Mouse (Mus musculus): Measurements from ENCODE around the gene 1700003E16Rik. TPM values are rescaled to one million over a fixed set of nuclear protein-coding genes. Genes with fewer than 3 reads are reported as not detected.
A peak's percentile ranks its signal among the peaks of the same experiment; 100 is the strongest.

Gene 1700003E16Rik
- polyA plus RNA-seq, 1 experiment from 2014 or later = 5.2 TPM

DNA sequence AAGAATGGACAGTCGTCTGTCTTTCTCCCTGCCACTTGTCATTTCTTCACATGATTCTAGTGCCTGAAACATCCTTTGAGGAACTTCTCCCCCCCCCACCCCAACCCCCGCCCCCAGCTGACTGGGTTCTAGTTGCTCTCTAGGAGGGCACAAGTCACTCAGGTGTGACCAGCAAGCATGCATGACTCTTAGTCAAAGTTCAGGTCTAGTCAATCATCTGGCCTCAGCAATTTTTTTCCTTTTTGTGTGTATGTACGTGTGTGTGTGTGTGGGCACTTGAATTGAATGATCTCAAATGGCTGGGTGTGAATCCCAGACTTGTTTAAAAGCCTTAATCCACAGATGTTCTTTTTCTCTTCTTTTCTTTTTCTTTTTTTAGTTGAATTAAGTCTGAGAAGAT lies 22.0 kb upstream of the 1700003E16Rik start:
- H3K4me3 ChIP-seq = no peak overlapping the region
- H3K4me2 ChIP-seq (replicated peaks) = no peak overlapping the region
- H3K9ac ChIP-seq = no peak overlapping the region
- 72% methylated on average over 3 of the region's 3 CpGs for WGBS
- H3K27ac ChIP-seq = no peak overlapping the region
- H3K36me3 ChIP-seq = no peaks in the 10 kb centered on the region
- ATAC-seq (ENCODE audit: low FRiP score) = no peak
- peaks cover 16% of the 10 kb centered on the region for H3K27me3 ChIP-seq
- H3K4me1 ChIP-seq = peaks cover 41% of the 10 kb centered on the region
- H3K9me3 ChIP-seq (replicated peaks) = no peaks in the 10 kb centered on the region

DNA sequence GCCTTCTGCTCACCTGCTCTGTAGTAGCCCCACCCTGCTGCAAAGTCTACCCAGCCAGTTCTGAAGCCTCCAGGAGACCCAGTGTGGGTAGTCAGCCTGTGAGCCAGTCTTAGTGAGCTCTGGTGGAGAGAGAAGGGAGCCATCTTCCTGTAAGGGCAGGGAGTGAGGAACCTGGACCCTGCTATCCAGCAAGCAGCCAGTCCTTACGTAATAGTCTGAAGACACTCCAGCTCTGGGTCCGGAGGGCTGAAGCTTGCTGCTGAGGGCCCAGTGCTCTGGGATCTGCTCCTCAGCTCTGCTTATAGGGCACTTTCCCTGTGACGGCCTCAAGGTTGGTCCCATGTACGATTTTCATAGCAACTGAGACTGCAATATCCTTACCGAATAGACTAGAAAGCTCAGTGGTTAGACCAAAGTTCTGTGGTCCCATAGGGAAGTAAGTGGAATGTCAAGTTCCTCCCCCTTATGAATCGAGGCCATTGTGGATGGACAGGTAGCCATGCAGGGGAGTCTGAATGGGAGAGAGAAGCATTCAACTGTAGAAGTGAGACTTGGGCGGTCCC lies 21.2 kb upstream of the 1700003E16Rik start, which contains the start of gene Rtkn:
Gene Rtkn, plus strand, starts transcription at position 513 of the 563 bp plus-strand sequence.
- Histone ChIP-seq H3K4me1 (peaks cover 42% of the 10 kb centered on the region), H3K27ac (peak within 1 kb of the TSS; percentile 93), H3K9ac (peak within 1 kb of the TSS; percentile 70), H3K4me3 (peak within 1 kb of the TSS; percentile 41), H3K9me3 (replicated peaks) (no peaks in the 10 kb centered on the region), H3K27me3 (peaks cover 16% of the 10 kb centered on the region), H3K36me3 (no peaks in the 10 kb centered on the region), H3K4me2 (replicated peaks) (peak within 1 kb of the TSS; percentile 72)
- 55% methylated on average over 7 of the region's 7 CpGs for WGBS
- ATAC-seq (ENCODE audit: low FRiP score) = no peak

DNA sequence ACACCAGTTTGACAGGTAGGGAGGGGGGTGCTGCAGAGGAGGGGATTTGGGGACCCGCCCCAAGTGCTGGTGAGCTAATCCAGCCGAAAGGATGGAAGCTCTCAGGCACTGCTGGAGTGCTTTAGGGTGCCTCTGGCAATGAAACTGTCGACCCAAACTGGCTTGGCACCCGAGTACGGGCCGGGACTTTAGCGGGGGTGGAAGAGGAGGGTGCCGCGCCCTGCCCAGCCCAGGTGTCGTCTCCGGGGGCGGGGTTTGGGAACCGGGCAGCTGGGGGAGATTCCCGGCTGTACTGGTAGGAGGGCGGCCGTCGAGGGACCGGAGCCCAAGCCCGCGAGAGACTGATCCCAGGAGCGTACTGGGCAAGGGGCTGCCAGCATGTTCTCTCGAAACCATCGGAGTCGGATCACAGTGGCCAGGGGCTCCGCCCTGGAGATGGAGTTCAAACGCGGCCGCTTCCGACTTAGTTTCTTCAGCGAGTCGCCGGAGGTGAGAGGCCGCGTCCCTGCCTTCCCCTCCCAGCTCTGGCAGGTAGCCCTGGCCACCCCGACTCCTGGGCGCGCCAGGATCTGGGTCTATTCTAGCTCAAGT lies 20.5 kb upstream of the 1700003E16Rik start:
- peak overlapping the region; percentile 41 for H3K4me3 ChIP-seq
- ATAC-seq (ENCODE audit: low FRiP score) = no peak
- WGBS = 3% methylated on average over 37 of the region's 37 CpGs
- H3K27me3 ChIP-seq = peaks cover 16% of the 10 kb centered on the region
- H3K4me2 ChIP-seq (replicated peaks) = peak overlapping the region; percentile 72
- H3K27ac ChIP-seq = peak overlapping the region; percentile 93; the same call in 1 of the 2 replicates
- peak overlapping the region; percentile 70 for H3K9ac ChIP-seq
- H3K36me3 ChIP-seq = no peaks in the 10 kb centered on the region
- peaks cover 42% of the 10 kb centered on the region for H3K4me1 ChIP-seq
- H3K9me3 ChIP-seq (replicated peaks) = no peaks in the 10 kb centered on the region

DNA sequence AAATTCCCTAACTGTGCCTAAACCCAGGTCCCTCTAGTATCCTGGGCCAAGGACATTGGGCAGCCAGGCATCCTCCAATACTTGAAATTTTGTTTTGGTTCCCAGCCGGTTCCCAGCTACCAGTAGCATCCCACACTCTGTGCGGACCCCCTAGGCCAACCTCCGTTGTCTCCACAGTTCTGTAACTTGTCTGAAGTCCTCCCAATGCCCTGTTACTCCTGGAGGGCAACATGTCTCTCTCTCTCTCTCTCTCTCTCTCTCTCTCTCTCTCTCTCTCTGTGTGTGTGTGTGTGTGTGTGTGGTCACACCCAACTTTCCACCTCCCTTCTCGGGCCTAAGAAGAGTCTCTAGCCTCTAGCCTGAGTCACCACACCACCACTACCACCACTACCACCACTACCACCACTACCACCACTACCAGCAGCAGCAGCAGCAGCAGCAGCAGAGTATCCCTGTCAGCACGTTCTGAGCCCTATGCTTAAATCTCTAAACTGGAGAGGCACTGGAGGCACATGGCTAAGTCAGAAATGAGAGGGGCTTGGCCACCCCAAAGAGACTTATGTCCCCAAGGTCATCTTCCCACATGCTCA lies 19.8 kb upstream of the 1700003E16Rik start:
- peak overlapping the region; percentile 41 for H3K4me3 ChIP-seq
- H3K9ac ChIP-seq = peak overlapping the region; percentile 70
- H3K27me3 ChIP-seq = peaks cover 16% of the 10 kb centered on the region
- WGBS = 6% methylated on average over 5 of the region's 5 CpGs
- peaks cover 45% of the 10 kb centered on the region for H3K4me1 ChIP-seq
- peak overlapping the region; percentile 72 for H3K4me2 ChIP-seq (replicated peaks)
- no peaks in the 10 kb centered on the region for H3K36me3 ChIP-seq
- peak overlapping the region; percentile 93 for H3K27ac ChIP-seq
- H3K9me3 ChIP-seq (replicated peaks) = no peaks in the 10 kb centered on the region
- ATAC-seq (ENCODE audit: low FRiP score) = peak; percentile 7; the same call in 1 of the 2 replicates

DNA sequence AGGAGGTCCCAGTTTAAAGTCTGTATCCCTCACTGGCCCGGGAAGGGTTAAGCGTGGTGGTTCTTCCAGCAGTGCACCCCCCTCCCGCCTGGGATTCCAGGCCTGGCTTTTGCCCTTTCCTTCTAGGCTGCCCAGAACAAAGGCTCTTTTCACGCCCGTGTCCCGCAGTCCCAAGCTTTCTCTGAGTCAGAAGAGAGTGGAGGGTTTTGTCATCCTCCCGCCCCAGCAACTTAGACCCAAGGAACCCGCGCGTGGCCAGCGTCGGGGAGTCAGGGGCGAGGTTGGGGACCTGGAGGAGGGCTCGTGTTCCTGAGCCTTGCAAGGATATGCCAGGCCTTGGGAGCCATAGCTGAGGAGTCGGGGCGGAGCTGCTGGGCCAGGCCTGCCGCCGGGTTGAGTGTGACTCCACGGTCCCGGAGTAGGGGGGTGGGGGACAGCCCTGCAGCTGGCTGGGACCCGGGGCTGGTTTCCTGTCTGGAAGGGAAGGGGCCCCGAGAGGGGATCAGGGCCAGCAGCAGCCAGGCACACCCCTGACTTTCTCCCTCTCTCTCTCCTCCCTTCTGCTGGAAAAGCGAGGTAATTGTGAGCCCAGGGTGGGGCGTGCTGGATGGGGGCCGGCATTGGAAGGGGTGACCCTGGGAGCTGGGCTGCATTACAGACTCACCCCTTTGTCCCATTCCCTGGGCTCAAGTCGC lies 19.2 kb upstream of the 1700003E16Rik start:
- peak overlapping the region; percentile 72 for H3K4me2 ChIP-seq (replicated peaks)
- H3K4me3 ChIP-seq = peak overlapping the region; percentile 41
- ATAC-seq (ENCODE audit: low FRiP score) = peak; percentile 85
- H3K4me1 ChIP-seq = peaks cover 52% of the 10 kb centered on the region
- peaks cover 16% of the 10 kb centered on the region for H3K27me3 ChIP-seq
- peak overlapping the region; percentile 93 for H3K27ac ChIP-seq
- under 1% methylated on average over 26 of the region's 26 CpGs for WGBS
- peak overlapping the region; percentile 70 for H3K9ac ChIP-seq
- no peaks in the 10 kb centered on the region for H3K9me3 ChIP-seq (replicated peaks)
- H3K36me3 ChIP-seq = no peaks in the 10 kb centered on the region

DNA sequence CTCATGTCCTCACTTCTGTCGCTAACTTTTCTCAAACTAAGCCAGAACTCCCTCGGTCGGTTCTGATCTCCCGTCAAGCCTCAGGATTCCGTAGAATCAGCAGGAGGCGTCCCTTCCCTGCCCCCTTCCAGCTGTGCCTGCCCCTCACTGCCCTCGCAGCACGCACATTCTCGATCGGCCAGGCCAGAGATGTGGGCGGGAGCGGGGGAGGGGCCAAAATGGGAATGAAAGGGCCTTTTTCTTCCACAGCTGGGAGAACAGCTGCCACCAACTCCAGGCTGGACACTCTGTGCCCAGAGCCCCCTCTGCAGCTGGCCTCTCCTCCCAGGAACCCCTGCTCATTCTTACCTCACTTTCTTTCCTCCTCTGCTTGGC lies 18.6 kb upstream of the 1700003E16Rik start:
- Histone ChIP-seq H3K36me3 (no peaks in the 10 kb centered on the region), H3K27me3 (peaks cover 16% of the 10 kb centered on the region), H3K4me3 (peak overlapping the region; percentile 41), H3K4me1 (peaks cover 57% of the 10 kb centered on the region), H3K9ac (peak overlapping the region; percentile 70), H3K27ac (peak overlapping the region; percentile 93), H3K9me3 (replicated peaks) (no peaks in the 10 kb centered on the region), H3K4me2 (replicated peaks) (peak overlapping the region; percentile 72)
- under 1% methylated on average over 12 of the region's 12 CpGs for WGBS
- ATAC-seq (ENCODE audit: low FRiP score) = peak; percentile 66

DNA sequence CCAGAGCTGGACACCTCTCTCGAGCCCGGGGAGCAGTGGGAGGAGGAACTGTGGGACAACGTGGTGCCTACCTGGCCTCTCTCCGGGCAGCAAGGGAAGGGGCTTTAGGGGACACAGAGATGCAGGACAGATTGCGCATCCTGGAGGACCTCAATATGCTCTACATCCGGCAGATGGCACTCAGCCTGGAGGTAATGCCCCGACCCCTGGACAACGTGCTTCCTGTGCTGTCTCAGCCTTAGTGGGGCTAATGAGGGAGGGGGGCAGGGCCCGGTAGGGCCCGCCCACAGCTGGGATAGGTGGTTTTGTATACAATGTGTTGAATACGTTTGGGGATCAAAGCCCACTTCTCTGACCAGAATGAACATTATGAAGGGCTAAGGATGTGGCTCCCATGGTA lies 18.1 kb upstream of the 1700003E16Rik start:
- peaks cover 16% of the 10 kb centered on the region for H3K27me3 ChIP-seq
- no peaks in the 10 kb centered on the region for H3K9me3 ChIP-seq (replicated peaks)
- peaks cover 62% of the 10 kb centered on the region for H3K4me1 ChIP-seq
- H3K4me3 ChIP-seq = peak overlapping the region; percentile 41
- peak overlapping the region; percentile 93 for H3K27ac ChIP-seq
- 1% methylated on average over 11 of the region's 11 CpGs for WGBS
- no peaks in the 10 kb centered on the region for H3K36me3 ChIP-seq
- H3K9ac ChIP-seq = peak overlapping the region; percentile 70
- peak; percentile 26 for ATAC-seq (ENCODE audit: low FRiP score)
- peak overlapping the region; percentile 72 for H3K4me2 ChIP-seq (replicated peaks)

DNA sequence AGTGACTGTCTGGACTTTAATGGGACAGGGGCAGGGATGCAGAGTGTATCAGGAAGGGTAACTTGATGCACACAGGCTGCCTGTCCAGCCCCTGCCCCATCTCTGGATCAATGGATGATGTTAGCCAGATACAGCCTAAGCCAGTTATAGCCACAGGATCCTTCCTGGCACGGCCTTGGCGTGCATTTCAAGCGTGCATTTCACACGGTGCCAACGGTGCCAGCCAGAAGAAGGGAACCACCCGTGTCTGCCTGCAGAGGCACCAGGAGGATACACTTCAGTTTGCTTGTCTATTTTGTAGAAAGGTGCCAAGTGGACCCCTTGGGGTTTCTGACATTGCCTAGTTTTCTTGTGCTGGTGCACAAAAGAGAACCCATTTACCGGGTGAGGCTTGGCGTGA lies 16.2 kb upstream of the 1700003E16Rik start:
- no peak for ATAC-seq (ENCODE audit: low FRiP score)

DNA sequence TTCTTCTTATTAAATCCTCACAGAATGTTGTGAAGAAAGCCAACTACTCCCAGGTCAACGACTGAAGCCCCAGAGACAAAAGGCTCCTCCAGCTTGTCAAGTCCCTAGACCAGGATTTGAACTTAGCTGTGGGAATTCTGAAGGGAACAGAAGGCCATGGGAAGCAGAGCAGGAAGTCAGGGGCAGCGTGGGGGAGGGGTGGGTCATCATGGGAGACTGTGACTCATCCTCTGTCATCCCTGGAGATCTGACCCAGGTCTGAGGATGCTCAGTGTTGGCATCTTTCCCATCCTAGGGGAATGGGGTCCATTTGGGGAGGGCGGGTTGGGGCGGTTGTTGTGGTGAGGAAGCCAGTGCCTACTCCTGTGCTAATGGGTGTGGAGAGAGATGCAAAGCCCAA lies 14.6 kb upstream of the 1700003E16Rik start:
- Histone ChIP-seq H3K36me3 (no peaks in the 10 kb centered on the region; the same call in 1 of the 2 replicates), H3K4me2 (replicated peaks) (peak overlapping the region; percentile 67), H3K27me3 (no peaks in the 10 kb centered on the region), H3K4me1 (peaks cover 48% of the 10 kb centered on the region), H3K9me3 (replicated peaks) (no peaks in the 10 kb centered on the region), H3K9ac (peak overlapping the region; percentile 54), H3K27ac (no peak overlapping the region), H3K4me3 (peak overlapping the region; percentile 33; the same call in 1 of the 2 replicates)
- ATAC-seq (ENCODE audit: low FRiP score) = no peak
- WGBS = 27% methylated on average over 4 of the region's 4 CpGs

More for the DNA sequence above, 16.2 kb upstream of the 1700003E16Rik start:
- Histone ChIP-seq H3K9ac (no peak overlapping the region), H3K27me3 (peaks cover 12% of the 10 kb centered on the region; the same call in 1 of the 2 replicates), H3K4me3 (no peak overlapping the region), H3K4me1 (peaks cover 64% of the 10 kb centered on the region), H3K27ac (no peak overlapping the region), H3K4me2 (replicated peaks) (no peak overlapping the region), H3K36me3 (no peaks in the 10 kb centered on the region), H3K9me3 (replicated peaks) (no peaks in the 10 kb centered on the region)
- WGBS = 94% methylated on average over 8 of the region's 8 CpGs

DNA sequence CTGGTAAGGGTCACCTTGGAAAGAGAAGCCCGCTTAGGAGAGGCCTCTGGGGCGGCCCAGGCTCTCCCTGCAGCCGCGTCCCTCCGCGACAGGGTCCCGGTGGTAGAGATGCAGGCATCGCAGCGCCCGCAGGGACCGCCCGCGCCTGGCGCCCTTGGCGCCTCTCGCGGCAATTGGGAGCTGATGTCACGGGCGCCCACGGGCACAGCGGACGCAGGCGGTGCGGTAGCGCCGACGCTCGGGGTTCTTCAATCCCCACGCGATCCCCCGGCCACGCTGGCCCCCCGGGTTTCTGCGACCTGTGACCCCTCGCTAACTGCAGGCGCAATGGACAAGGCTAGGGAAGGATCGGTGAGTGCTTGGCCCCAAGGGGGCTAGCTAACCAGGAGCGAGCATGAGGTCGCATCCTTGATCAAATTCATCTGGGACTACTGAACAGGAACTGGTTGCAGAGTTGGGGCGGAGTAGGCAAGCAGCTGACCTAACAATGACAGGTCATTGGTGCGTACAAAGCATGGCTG lies 13.9 kb upstream of the 1700003E16Rik start:
- 2% methylated on average over 41 of the region's 41 CpGs for WGBS
- Histone ChIP-seq H3K27ac (no peak overlapping the region), H3K27me3 (no peaks in the 10 kb centered on the region), H3K9ac (peak overlapping the region; percentile 54), H3K4me1 (peaks cover 45% of the 10 kb centered on the region), H3K4me3 (peak overlapping the region; percentile 33), H3K9me3 (replicated peaks) (no peaks in the 10 kb centered on the region), H3K36me3 (peaks cover 1% of the 10 kb centered on the region), H3K4me2 (replicated peaks) (peak overlapping the region; percentile 67)
- ATAC-seq (ENCODE audit: low FRiP score) = peak; percentile 5; the same call in 1 of the 2 replicates

DNA sequence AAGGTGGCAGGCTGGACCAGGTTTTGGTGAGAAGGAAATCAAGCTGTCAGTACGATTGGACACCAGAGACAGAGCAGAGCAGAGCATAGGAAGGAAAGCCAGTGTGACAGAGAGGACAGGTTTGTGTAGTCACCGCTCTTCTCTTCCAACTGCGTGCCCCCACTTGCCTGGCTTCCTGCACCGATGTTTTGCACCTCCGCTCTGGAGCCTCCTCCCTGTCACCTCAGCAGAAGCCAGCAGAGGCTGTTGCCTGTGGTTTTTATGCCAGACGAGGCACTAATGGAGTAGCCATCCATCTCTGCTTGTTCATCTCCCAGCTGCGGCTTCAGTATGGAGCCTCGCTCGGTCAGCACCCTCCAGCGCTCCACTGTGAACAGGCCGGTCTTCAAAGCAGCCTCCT lies 13.3 kb upstream of the 1700003E16Rik start:
- Histone ChIP-seq H3K4me1 (peaks cover 39% of the 10 kb centered on the region), H3K27ac (no peak overlapping the region), H3K4me2 (replicated peaks) (peak overlapping the region; percentile 67), H3K27me3 (no peaks in the 10 kb centered on the region), H3K9me3 (replicated peaks) (no peaks in the 10 kb centered on the region), H3K4me3 (no peak overlapping the region), H3K9ac (0 out of 2 replicates have a peak overlapping the region, but pooled peaks have one; percentile 10), H3K36me3 (peaks cover 8% of the 10 kb centered on the region)
- ATAC-seq (ENCODE audit: low FRiP score) = peak; percentile 26; the same call in 1 of the 2 replicates
- WGBS = 44% methylated on average over 11 of the region's 11 CpGs

DNA sequence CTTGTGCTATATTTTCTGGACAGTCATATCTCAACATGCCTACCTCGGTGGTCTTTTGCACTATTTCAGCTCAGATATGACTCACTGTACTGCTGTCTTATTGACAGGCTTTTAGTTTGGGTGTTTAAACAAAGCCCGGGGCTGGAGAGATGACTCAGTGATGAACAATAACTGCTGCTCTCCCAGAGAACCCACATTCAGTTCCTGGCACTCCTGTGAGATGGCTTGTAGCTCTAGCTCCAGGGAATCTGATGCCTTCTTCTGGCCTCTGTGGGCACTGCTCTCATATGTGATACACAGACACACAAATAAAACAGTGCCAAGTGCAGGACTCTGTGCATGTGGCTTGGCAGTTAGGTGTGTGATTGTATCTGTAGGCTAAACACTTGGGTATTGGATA lies 11.0 kb upstream of the 1700003E16Rik start:
- no peak for ATAC-seq (ENCODE audit: low FRiP score)
- H3K4me3 ChIP-seq = no peak overlapping the region
- peaks cover 25% of the 10 kb centered on the region for H3K4me1 ChIP-seq
- H3K9me3 ChIP-seq (replicated peaks) = no peaks in the 10 kb centered on the region
- no peak overlapping the region for H3K27ac ChIP-seq
- H3K4me2 ChIP-seq (replicated peaks) = no peak overlapping the region
- H3K27me3 ChIP-seq = no peaks in the 10 kb centered on the region
- no peak overlapping the region for H3K9ac ChIP-seq
- peaks cover 29% of the 10 kb centered on the region for H3K36me3 ChIP-seq
- WGBS = 97% methylated on average over 2 of the region's 2 CpGs
